Mouse (Mus musculus) heart, embryonic 14.5 days (tissue): ENCODE results near the gene Nbr1. TPM values are rescaled to one million over a fixed set of nuclear protein-coding genes. Genes with fewer than 3 reads are reported as not detected.
A peak's percentile ranks its signal among the peaks of the same experiment; 100 is the strongest.
"Not testable (repeated sequence)": the region's sequence is repeated elsewhere in the genome, so short reads cannot be mapped to it uniquely, and the experiment has no call there.

Source experiments
- ATAC-seq: fragments of 200-750 bp; cut with Nextera tagmentation; 2 replicates; pipeline ENCODE4 v1.8.0; 2017; ENCODE audit warnings: low read depth, moderate TSS enrichment; ENCODE audit not compliant: insufficient number of reproducible peaks, insufficient read depth, low FRiP score
- H3K27ac ChIP-seq, 2 experiments: fragments of 200-500 bp in 1 of 2; fragments of 300-500 bp in 1 of 2; sonication (generic) in 1 of 2; replicated peaks in 1 of 2; 2 replicates each; pipeline ENCODE4 v1.5.1; 2012 to 2014; ENCODE audit warnings: low read depth in 2 of 2, low read length in 2 of 2, control low read depth in 1 of 2, mild to moderate bottlenecking in 1 of 2, mixed read lengths in 1 of 2; ENCODE audit not compliant: control insufficient read depth in 1 of 2, insufficient read depth in 1 of 2
- H3K27me3 ChIP-seq: fragments of 300-500 bp; sonication (generic); 2 replicates; pipeline ENCODE4 v1.6.1; 2014; ENCODE audit warnings: mild to moderate bottlenecking, low read length, control low read depth; ENCODE audit not compliant: control insufficient read depth, insufficient read depth
- H3K36me3 ChIP-seq: fragments of 300-500 bp; sonication (generic); 2 replicates; pipeline ENCODE4 v1.6.1; 2014; ENCODE audit warnings: mild to moderate bottlenecking, control low read depth, low read length, mixed read lengths; ENCODE audit not compliant: control insufficient read depth, insufficient read depth
- H3K4me1 ChIP-seq, 2 experiments: fragments of 200-500 bp in 1 of 2; fragments of 300-500 bp in 1 of 2; sonication (generic) in 1 of 2; 2 replicates each; pipeline ENCODE4 v1.6.1; 2012 to 2014; ENCODE audit warnings: low read length in 2 of 2, control low read depth in 1 of 2, mixed read lengths in 1 of 2; ENCODE audit not compliant: control insufficient read depth in 2 of 2, insufficient read depth in 2 of 2
- H3K4me2 ChIP-seq: fragments of 300-500 bp; sonication (generic); 2 replicates; pipeline ENCODE4 v1.6.1; 2014; ENCODE audit warnings: mild to moderate bottlenecking, low read length
- H3K4me3 ChIP-seq, 2 experiments: fragments of 200-500 bp in 1 of 2; fragments of 300-500 bp in 1 of 2; sonication (generic) in 1 of 2; 2 replicates each; pipeline ENCODE4 v1.5.1; 2012 to 2014; ENCODE audit warnings: low read length in 2 of 2, mild to moderate bottlenecking in 2 of 2, control low read depth in 1 of 2, low read depth in 1 of 2, moderate library complexity in 1 of 2; ENCODE audit not compliant: control insufficient read depth in 1 of 2, insufficient read depth in 1 of 2
- H3K9ac ChIP-seq: fragments of 300-500 bp; sonication (generic); 2 replicates; pipeline ENCODE4 v1.6.1; 2014; ENCODE audit warnings: mild to moderate bottlenecking, low read length
- H3K9me3 ChIP-seq: fragments of 300-500 bp; sonication (generic); 2 replicates; pipeline ENCODE4 v1.6.1; 2016; ENCODE audit warnings: low read length, control low read depth; ENCODE audit not compliant: control insufficient read depth
- WGBS: fragments of 180-500 bp; shearing (Covaris S2); extraction: QIAGEN DNeasy Blood & Tissue Kit; methylation state at CpG from one replicate; pipeline ENCODE4 v1.1.7; 2014; 5-methylcytosine and 5-hydroxymethylcytosine counted together
- polyA plus RNA-seq: library from polyadenylated mRNA; unstranded; fragments of >200 nt; fragmentation: Nextera tagmentation; extraction: Ambion mirVana; gene quantifications from 2 replicates; pipeline ENCODE4 v1.2.1, GENCODE M21; 2014

Gene Nbr1
- polyA plus RNA-seq, 1 experiment from 2014 or later, result 62.6 TPM

- no peak overlapping the region for H3K27ac ChIP-seq
- WGBS, result 4% methylated on average over 3 of the region's 3 CpGs
- H3K4me1 ChIP-seq, result no peaks in the 10 kb centered on the region
- ATAC-seq, result no peak
- no peaks in the 10 kb centered on the region for H3K9me3 ChIP-seq
- no peak overlapping the region for H3K9ac ChIP-seq
- peaks cover 3% of the 10 kb centered on the region; the same call in 1 of the 2 replicates for H3K27me3 ChIP-seq
- H3K4me2 ChIP-seq, result no peak overlapping the region
- H3K4me3 ChIP-seq, result no peak overlapping the region
- H3K36me3 ChIP-seq, result no peaks in the 10 kb centered on the region
Observed at GRCm38 (mm10) chr11:101602491-101602890, 50.5 kb downstream of the Nbr1 start.

- Histone ChIP-seq H3K27me3 (peaks cover 3% of the 10 kb centered on the region; the same call in 1 of the 2 replicates), H3K4me3 (no peak overlapping the region), H3K9me3 (no peaks in the 10 kb centered on the region), H3K4me1 (no peaks in the 10 kb centered on the region), H3K4me2 (peak overlapping the region; percentile 59; the same call in 1 of the 2 replicates), H3K36me3 (no peaks in the 10 kb centered on the region), H3K27ac (no peak overlapping the region), H3K9ac (no peak overlapping the region)
- no peak for ATAC-seq
- 3% methylated on average over 3 of the region's 3 CpGs for WGBS
Observed at GRCm38 (mm10) chr11:101604116-101604515, 52.2 kb downstream of the Nbr1 start.

GRCm38 (mm10) chr11:101604531-101605453 lies 52.8 kb downstream of the Nbr1 start:
- H3K4me1 ChIP-seq, H3K9me3 ChIP-seq, H3K27me3 ChIP-seq, H3K36me3 ChIP-seq: not testable (repeated sequence)
- 1% methylated on average over 30 of the region's 30 CpGs for WGBS
- peak overlapping the region; percentile 51; the same call in 1 of the 2 replicates for H3K9ac ChIP-seq
- H3K27ac ChIP-seq, result peak overlapping the region in 1 of 2 experiments; percentile 82; a peak in 2 of 4 replicates
- peak; percentile 59 for ATAC-seq
- H3K4me2 ChIP-seq, result peak overlapping the region; percentile 59
- H3K4me3 ChIP-seq, result peak overlapping the region; percentile 24 to 34; a peak in 3 of 4 replicates

- peaks cover 7 to 11% of the 10 kb centered on the region in 2 experiments; a peak in 3 of 4 replicates for H3K4me1 ChIP-seq
- WGBS, result 86% methylated on average over 4 of the region's 4 CpGs
Observed at GRCm38 (mm10) chr11:101607134-101607533, 55.2 kb downstream of the Nbr1 start.

GRCm38 (mm10) chr11:101610445-101610844 lies 58.5 kb downstream of the Nbr1 start:
- Histone ChIP-seq H3K36me3 (no peaks in the 10 kb centered on the region), H3K27me3 (no peaks in the 10 kb centered on the region), H3K4me1 (peaks cover 7 to 15% of the 10 kb centered on the region in 2 experiments; a peak in 3 of 4 replicates), H3K4me3 (no peak overlapping the region), H3K27ac (no peak overlapping the region), H3K9ac (no peak overlapping the region), H3K9me3 (no peaks in the 10 kb centered on the region), H3K4me2 (peak overlapping the region; percentile 59)
- 3% methylated on average over 11 of the region's 11 CpGs for WGBS
- ATAC-seq, result peak; percentile 59; the same call in 1 of the 2 replicates

More at GRCm38 (mm10) chr11:101607134-101607533, 55.2 kb downstream of the Nbr1 start:
- not testable (repeated sequence) for H3K4me2 ChIP-seq, H3K9me3 ChIP-seq, H3K36me3 ChIP-seq, H3K4me3 ChIP-seq, ATAC-seq, H3K27me3 ChIP-seq, H3K9ac ChIP-seq, H3K27ac ChIP-seq

- no peaks in the 10 kb centered on the region for H3K27me3 ChIP-seq
- H3K4me2 ChIP-seq, result no peak overlapping the region
- H3K9me3 ChIP-seq, result no peaks in the 10 kb centered on the region
- no peak for ATAC-seq
- no peak overlapping the region; the same call in 1 of the 2 replicates for H3K9ac ChIP-seq
- H3K27ac ChIP-seq, result no peak overlapping the region
- no peak overlapping the region for H3K4me3 ChIP-seq
- H3K36me3 ChIP-seq, result no peaks in the 10 kb centered on the region
- WGBS, result 63% methylated on average over 6 of the region's 6 CpGs
- peaks cover 16 to 22% of the 10 kb centered on the region in 2 experiments; a peak in 3 of 4 replicates for H3K4me1 ChIP-seq
Observed at GRCm38 (mm10) chr11:101613596-101613995, 61.6 kb downstream of the Nbr1 start.

GRCm38 (mm10) chr11:101614116-101614515 lies 62.2 kb downstream of the Nbr1 start:
- 33% methylated on average over 4 of the region's 4 CpGs for WGBS
- no peak for ATAC-seq
- H3K27me3 ChIP-seq, result no peaks in the 10 kb centered on the region
- H3K9me3 ChIP-seq, result no peaks in the 10 kb centered on the region
- no peaks in the 10 kb centered on the region for H3K36me3 ChIP-seq
- no peak overlapping the region for H3K4me3 ChIP-seq
- peaks cover 16 to 22% of the 10 kb centered on the region in 2 experiments; a peak in 3 of 4 replicates for H3K4me1 ChIP-seq
- no peak overlapping the region for H3K4me2 ChIP-seq
- no peak overlapping the region for H3K9ac ChIP-seq
- H3K27ac ChIP-seq, result no peak overlapping the region
